Mouse (Mus musculus) testis, adult 2 months (tissue): Measurements from ENCODE around the gene Gnat1.

Experiments
- CTCF ChIP-seq: fragments of 200-500 bp; IDR thresholded peaks from 2 replicates; pipeline ENCODE4 v1.5.1; 2012; ENCODE audit warnings: low read depth, mild to moderate bottlenecking, inconsistent platforms, low read length, moderate library complexity; ENCODE audit not compliant: control insufficient read depth, insufficient read depth, insufficient replicate concordance
- POLR2A ChIP-seq: fragments of 200-500 bp; IDR thresholded peaks from 2 replicates; pipeline ENCODE4 v1.6.1; 2012; ENCODE audit warnings: low read depth, mild to moderate bottlenecking, inconsistent platforms, low read length, moderate library complexity; ENCODE audit not compliant: control insufficient read depth

DNA sequence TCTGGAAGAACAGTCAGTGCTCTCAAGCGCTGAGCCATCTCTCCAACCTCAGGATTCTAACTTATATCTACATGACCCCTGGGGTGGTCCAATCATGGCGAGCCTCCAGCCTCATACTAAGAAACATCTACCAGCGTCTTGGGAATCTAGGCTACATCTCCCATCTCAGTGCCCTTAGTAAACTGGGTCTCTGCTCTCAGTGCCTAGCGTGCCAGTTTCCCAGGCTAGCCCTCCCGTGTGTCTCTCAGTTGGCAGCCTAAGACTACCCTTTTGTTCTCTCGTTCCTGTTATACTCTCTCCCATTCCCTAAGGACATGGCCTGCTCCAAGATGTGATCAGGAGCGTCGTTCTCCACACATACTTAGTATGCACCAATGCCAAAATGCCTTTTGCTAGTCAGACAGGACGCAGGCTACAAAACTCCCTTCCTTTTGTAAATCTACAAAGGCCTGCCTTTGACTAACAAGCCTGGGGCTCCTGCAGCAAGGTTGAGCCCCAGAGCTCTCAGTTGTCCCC, 48.1 kb downstream of the Gnat1 start:
- no peak for TF ChIP-seq POLR2A
- no peak for TF ChIP-seq CTCF
